Mouse (Mus musculus) stomach, embryonic 16.5 days (tissue): ENCODE measurements around the gene Rangrf. TPM values are rescaled to one million over a fixed set of nuclear protein-coding genes. Genes with fewer than 3 reads are reported as not detected.
"Not testable (repeated sequence)": the region's sequence is repeated elsewhere in the genome, so short reads cannot be mapped to it uniquely, and the experiment has no call there.

ENCODE experiments used
- ATAC-seq: fragments of 200-750 bp; cut with Nextera tagmentation; 2 replicates; pipeline ENCODE4 v1.8.0; 2017; ENCODE audit warnings: moderate number of reproducible peaks, moderate TSS enrichment; ENCODE audit not compliant: insufficient read depth, low FRiP score
- H3K27ac ChIP-seq: fragments of 300-500 bp; sonication (generic); 2 replicates; pipeline ENCODE4 v1.5.1; 2014; ENCODE audit warnings: low read length
- H3K27me3 ChIP-seq: fragments of 300-500 bp; sonication (generic); 2 replicates; pipeline ENCODE4 v1.6.1; 2014; ENCODE audit warnings: low read length, control low read depth, mixed read lengths; ENCODE audit not compliant: control insufficient read depth, insufficient read depth
- H3K36me3 ChIP-seq: fragments of 300-500 bp; sonication (generic); 2 replicates; pipeline ENCODE4 v1.6.1; 2014; ENCODE audit warnings: low read length; ENCODE audit not compliant: control insufficient read depth, insufficient read depth
- H3K4me1 ChIP-seq: fragments of 300-500 bp; sonication (generic); 2 replicates; pipeline ENCODE4 v1.6.1; 2014; ENCODE audit warnings: low read length, control low read depth, mixed read lengths; ENCODE audit not compliant: control insufficient read depth, insufficient read depth
- H3K4me2 ChIP-seq: fragments of 300-500 bp; sonication (generic); 2 replicates; pipeline ENCODE4 v1.6.1; 2014; ENCODE audit warnings: low read depth, low read length, mixed read lengths
- H3K4me3 ChIP-seq: fragments of 300-500 bp; sonication (generic); replicated peaks from 2 replicates; pipeline ENCODE4 v1.5.1; 2014; ENCODE audit warnings: mild to moderate bottlenecking, low read length
- H3K9ac ChIP-seq: fragments of 300-500 bp; sonication (generic); 2 replicates; pipeline ENCODE4 v1.6.1; 2014; ENCODE audit warnings: low read length
- H3K9me3 ChIP-seq: fragments of 300-500 bp; sonication (generic); replicated peaks from 2 replicates; pipeline ENCODE4 v1.6.1; 2016; ENCODE audit warnings: low read length, control low read depth; ENCODE audit not compliant: control insufficient read depth
- WGBS: fragments of 180-500 bp; shearing (Covaris S2); extraction: QIAGEN DNeasy Blood & Tissue Kit; methylation state at CpG from one replicate; pipeline ENCODE4 v1.1.7; 2014; 5-methylcytosine and 5-hydroxymethylcytosine counted together
- polyA plus RNA-seq: library from polyadenylated mRNA; unstranded; fragments of >200 nt; fragmentation: Nextera tagmentation; extraction: Ambion mirVana; gene quantifications from 2 replicates; pipeline ENCODE4 v1.2.1, GENCODE M21; 2015

Gene Rangrf
- polyA plus RNA-seq, 1 experiment from 2014 or later = 57.6 TPM

DNA sequence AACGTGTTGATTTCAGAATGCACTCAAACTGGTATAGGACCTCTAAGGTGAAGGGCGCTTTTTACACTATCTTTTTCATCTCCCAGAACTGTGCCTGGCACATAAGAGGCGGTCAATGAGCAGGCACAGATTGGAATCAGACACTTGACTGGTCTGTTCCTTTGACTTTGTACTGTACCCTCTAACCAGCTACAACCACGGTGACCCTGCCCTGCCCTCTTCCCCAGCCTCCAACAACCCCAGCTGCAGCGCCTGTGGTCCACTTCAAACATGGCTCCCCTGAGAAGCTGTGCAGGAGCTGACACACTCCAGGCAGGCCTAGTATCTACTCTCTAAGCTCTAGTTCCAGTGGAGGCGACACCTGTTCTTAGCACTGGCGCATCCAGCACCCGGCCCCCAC is 32.3 kb downstream of the Rangrf start:
- Histone ChIP-seq H3K4me2 (no peak overlapping the region), H3K36me3 (no peaks in the 10 kb centered on the region), H3K27me3 (no peaks in the 10 kb centered on the region), H3K4me1 (peaks cover 11% of the 10 kb centered on the region), H3K27ac (no peak overlapping the region), H3K4me3 (no peak overlapping the region), H3K9me3 (no peaks in the 10 kb centered on the region), H3K9ac (no peak overlapping the region)
- no peak for ATAC-seq
- WGBS = 85% methylated on average over 8 of the region's 8 CpGs

GRCm38 (mm10) chr11:68940516-68940915 is 34.5 kb downstream of the Rangrf start:
- Histone ChIP-seq H3K9me3 (no peaks in the 10 kb centered on the region), H3K27me3 (no peaks in the 10 kb centered on the region), H3K36me3 (no peaks in the 10 kb centered on the region), H3K4me1 (peaks cover 5% of the 10 kb centered on the region; the same call in 1 of the 2 replicates), H3K27ac (0 out of 2 replicates have a peak overlapping the region, but pooled peaks have one; percentile 14), H3K9ac (peak overlapping the region; percentile 71), H3K4me2 (peak overlapping the region; percentile 67), H3K4me3 (peak overlapping the region; percentile 58)
- 47% methylated on average over 4 of the region's 4 CpGs for WGBS
- no peak for ATAC-seq

DNA sequence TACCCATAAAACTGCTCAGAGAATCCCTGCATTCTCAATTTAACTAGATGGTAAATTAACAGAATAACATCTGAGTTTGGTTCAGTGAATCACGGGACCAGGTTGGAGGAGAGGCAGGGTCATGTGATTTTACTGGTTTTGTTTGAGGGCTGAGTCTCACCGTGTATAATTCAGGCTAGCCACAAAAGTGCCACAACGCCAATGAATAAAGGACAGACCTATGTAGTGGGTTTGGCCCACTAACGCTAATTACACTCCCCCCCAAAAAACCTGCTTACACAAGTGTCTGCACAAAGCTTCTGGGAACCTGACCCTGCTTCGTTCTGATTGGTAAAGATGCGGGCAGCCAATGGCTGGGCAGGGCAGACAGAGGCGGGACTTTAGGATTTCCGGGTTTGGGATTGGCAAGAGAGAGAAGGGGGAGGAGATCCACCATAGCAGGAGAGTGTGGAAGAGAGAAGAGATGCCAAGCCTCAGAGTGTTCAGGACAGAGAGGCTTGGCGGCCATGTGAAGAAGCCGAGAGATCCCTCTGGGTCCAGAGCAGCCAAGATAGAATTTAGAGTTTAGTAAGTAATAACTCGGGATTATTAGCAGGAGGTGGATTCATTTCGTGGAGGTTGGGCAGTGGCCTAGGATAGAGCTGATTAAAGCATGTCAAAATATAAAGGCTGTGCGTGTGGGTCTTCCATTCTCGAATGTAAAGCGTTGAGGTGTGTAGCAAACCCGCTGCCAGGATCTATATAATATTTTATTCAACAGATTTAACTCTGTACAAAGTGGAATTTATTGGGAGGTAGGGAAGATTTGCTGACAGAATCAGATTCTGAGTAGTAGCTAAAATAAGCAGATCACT is 35.3 kb downstream of the Rangrf start:
- peak; percentile 98 for ATAC-seq
- H3K4me3 ChIP-seq = peak overlapping the region; percentile 58
- no peaks in the 10 kb centered on the region for H3K9me3 ChIP-seq
- peak overlapping the region; percentile 71 for H3K9ac ChIP-seq
- peak overlapping the region; percentile 71; the same call in 1 of the 2 replicates for H3K27ac ChIP-seq
- H3K27me3 ChIP-seq = no peaks in the 10 kb centered on the region
- 2% methylated on average over 16 of the region's 16 CpGs for WGBS
- H3K4me1 ChIP-seq = peaks cover 5% of the 10 kb centered on the region; the same call in 1 of the 2 replicates
- H3K4me2 ChIP-seq = peak overlapping the region; percentile 67
- H3K36me3 ChIP-seq = no peaks in the 10 kb centered on the region

DNA sequence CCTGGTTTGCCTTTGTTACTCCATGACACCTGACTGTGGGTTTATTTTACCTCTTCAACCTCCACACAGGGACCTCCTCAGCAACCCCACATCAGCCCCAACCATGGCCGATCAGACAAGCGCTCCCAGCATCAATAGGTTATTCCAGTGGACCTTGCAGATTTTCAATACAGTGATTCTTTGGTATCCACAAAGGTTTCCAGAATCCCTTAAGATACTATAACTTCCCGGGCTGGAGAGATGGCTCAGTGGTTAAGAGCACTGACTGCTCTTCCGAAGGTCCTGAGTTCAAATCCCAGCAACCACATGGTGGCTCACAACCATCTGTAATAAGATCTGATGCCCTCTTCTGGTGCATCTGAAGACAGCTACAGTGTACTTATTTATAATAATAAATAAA is 38.0 kb downstream of the Rangrf start:
- not testable (repeated sequence) for ATAC-seq, H3K4me3 ChIP-seq
- 90% methylated on average over 4 of the region's 4 CpGs for WGBS

GRCm38 (mm10) chr11:68933885-68934507 is 41.0 kb downstream of the Rangrf start:
- H3K9me3 ChIP-seq = no peaks in the 10 kb centered on the region
- H3K36me3 ChIP-seq = no peaks in the 10 kb centered on the region
- no peak overlapping the region for H3K4me3 ChIP-seq
- H3K27me3 ChIP-seq = no peaks in the 10 kb centered on the region
- no peak for ATAC-seq
- no peak overlapping the region for H3K4me2 ChIP-seq
- WGBS = 60% methylated on average over 5 of the region's 5 CpGs
- H3K4me1 ChIP-seq = peaks cover 7% of the 10 kb centered on the region; the same call in 1 of the 2 replicates
- H3K9ac ChIP-seq = no peak overlapping the region
- no peak overlapping the region for H3K27ac ChIP-seq

More for the DNA sequence above, 38.0 kb downstream of the Rangrf start:
- H3K9me3 ChIP-seq, H3K27me3 ChIP-seq, H3K36me3 ChIP-seq, H3K4me1 ChIP-seq, H3K4me2 ChIP-seq, H3K27ac ChIP-seq, H3K9ac ChIP-seq: not testable (repeated sequence)

DNA sequence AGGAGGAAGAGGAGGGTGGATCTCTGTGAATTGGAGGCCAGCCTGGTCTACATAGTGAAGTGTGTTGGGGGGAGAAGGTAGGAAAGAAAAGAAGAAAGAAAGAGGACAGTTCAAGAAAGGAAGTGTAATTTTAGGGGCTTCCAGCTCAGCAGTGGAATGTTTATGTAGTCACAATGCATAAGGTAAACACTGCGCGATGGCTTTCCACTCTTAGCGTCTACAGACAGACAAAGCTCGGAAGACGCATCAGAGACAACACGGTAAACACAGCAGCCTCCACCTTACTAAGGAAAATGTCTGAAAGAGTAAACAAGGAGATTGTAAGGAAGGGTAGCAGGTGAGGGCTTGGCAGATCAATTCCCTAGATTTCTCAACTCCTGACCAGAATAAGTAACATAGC is 45.0 kb downstream of the Rangrf start:
- H3K4me2 ChIP-seq = no peak overlapping the region
- H3K27me3 ChIP-seq = no peaks in the 10 kb centered on the region
- H3K4me1 ChIP-seq = peaks cover 7% of the 10 kb centered on the region; the same call in 1 of the 2 replicates
- H3K9ac ChIP-seq = no peak overlapping the region
- no peak overlapping the region for H3K27ac ChIP-seq
- no peaks in the 10 kb centered on the region for H3K36me3 ChIP-seq
- ATAC-seq = no peak
- H3K4me3 ChIP-seq = no peak overlapping the region
- no peaks in the 10 kb centered on the region for H3K9me3 ChIP-seq
- WGBS = 11% methylated on average over 6 of the region's 6 CpGs

DNA sequence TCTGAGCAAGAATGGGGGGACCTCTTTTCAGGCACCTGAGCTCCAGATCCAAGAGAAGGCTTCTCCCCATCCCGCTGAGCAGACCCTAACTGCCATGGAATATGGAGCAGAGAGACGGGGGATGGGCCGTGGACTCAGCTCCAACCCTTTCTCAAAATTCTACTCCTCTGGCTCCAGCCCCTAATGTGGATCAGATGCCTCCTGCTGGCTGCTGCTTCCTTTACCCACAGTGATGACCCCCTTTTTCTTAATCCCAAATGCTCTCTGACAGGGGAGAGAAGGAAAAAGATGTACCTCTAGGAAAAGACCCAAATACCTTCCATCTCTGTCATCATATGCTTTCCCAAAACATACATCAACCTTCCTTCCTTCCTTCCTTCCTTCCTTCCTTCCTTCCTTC is 48.0 kb downstream of the Rangrf start, which contains the start of gene Odf4:
Gene Odf4, minus strand, starts transcription at position 101 of the 400 bp plus-strand sequence.
- peaks cover 3% of the 10 kb centered on the region; the same call in 1 of the 2 replicates for H3K4me1 ChIP-seq
- ATAC-seq = no peak
- no peak within 1 kb of the TSS for H3K4me2 ChIP-seq
- H3K27ac ChIP-seq = no peak within 1 kb of the TSS
- 82% methylated on average over 3 of the region's 3 CpGs for whole genome bisulfite sequencing
- no peak within 1 kb of the TSS for H3K9ac ChIP-seq
- no peaks in the 10 kb centered on the region for H3K9me3 ChIP-seq
- H3K4me3 ChIP-seq = no peak within 1 kb of the TSS
- H3K27me3 ChIP-seq = no peaks in the 10 kb centered on the region
- no peaks in the 10 kb centered on the region for H3K36me3 ChIP-seq

DNA sequence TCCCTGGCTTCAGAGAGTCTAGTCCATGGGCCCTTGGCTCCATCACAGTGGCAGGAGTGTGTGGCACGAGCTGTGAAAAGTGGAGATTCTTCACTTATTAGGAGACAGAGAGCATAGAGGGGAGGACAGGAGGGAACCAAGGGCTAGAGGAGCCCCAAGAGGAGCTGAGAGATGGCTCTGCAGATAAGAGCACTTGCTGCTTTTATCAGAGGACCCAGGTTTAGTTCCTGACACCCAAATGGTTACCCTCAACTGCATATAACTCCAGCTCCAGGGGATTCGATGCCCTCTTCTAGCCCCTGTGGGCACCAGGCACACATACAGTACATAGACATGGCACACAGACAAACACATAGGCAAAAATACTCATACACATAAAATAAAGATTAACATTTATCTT is 50.2 kb downstream of the Rangrf start:
- no peaks in the 10 kb centered on the region for H3K36me3 ChIP-seq
- no peaks in the 10 kb centered on the region for H3K9me3 ChIP-seq
- no peak overlapping the region for H3K9ac ChIP-seq
- no peaks in the 10 kb centered on the region; the same call in 1 of the 2 replicates for H3K4me1 ChIP-seq
- ATAC-seq = no peak
- H3K27ac ChIP-seq = no peak overlapping the region
- H3K4me3 ChIP-seq = no peak overlapping the region
- 96% methylated on average over 2 of the region's 2 CpGs for WGBS
- H3K27me3 ChIP-seq = no peaks in the 10 kb centered on the region
- H3K4me2 ChIP-seq = no peak overlapping the region

DNA sequence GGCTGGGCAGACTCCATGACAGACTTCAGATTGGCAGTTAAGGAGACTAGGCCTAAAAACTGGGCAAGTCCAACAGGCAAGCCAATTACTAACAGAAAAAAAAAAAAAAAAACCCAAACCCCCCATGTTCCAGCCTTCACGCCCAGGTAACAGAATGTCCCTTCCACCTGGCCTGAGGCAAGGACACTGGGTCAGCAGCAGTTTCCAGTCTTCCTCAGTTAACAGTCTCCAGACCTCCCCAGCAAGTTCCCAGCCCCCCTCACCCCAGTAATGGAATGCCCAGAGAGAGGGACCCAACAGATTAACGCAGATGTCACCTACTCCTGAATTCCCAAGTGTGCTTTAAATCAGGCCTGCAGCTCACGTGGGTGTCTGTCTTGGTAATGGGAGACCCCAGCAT is 51.8 kb downstream of the Rangrf start:
- Histone ChIP-seq H3K4me3 (no peak overlapping the region), H3K27ac (no peak overlapping the region), H3K36me3 (no peaks in the 10 kb centered on the region), H3K9me3 (no peaks in the 10 kb centered on the region), H3K4me2 (no peak overlapping the region), H3K9ac (no peak overlapping the region), H3K27me3 (no peaks in the 10 kb centered on the region), H3K4me1 (no peaks in the 10 kb centered on the region)
- ATAC-seq = no peak
- 63% methylated on average over 3 of the region's 3 CpGs for WGBS
